Mouse (Mus musculus) stomach, embryonic 16.5 days (tissue): ENCODE results near the gene Mrps26. TPM values are rescaled to one million over a fixed set of nuclear protein-coding genes. Genes with fewer than 3 reads are reported as not detected.
"Not testable (repeated sequence)": the region's sequence is repeated elsewhere in the genome, so short reads cannot be mapped to it uniquely, and the experiment has no call there.

Experiments used
- ATAC-seq: fragments of 200-750 bp; cut with Nextera tagmentation; 2 replicates; pipeline ENCODE4 v1.8.0; 2017; ENCODE audit warnings: moderate number of reproducible peaks, moderate TSS enrichment; ENCODE audit not compliant: insufficient read depth, low FRiP score
- H3K27ac ChIP-seq: fragments of 300-500 bp; sonication (generic); 2 replicates; pipeline ENCODE4 v1.5.1; 2014; ENCODE audit warnings: low read length
- H3K27me3 ChIP-seq: fragments of 300-500 bp; sonication (generic); 2 replicates; pipeline ENCODE4 v1.6.1; 2014; ENCODE audit warnings: low read length, control low read depth, mixed read lengths; ENCODE audit not compliant: control insufficient read depth, insufficient read depth
- H3K36me3 ChIP-seq: fragments of 300-500 bp; sonication (generic); 2 replicates; pipeline ENCODE4 v1.6.1; 2014; ENCODE audit warnings: low read length; ENCODE audit not compliant: control insufficient read depth, insufficient read depth
- H3K4me1 ChIP-seq: fragments of 300-500 bp; sonication (generic); 2 replicates; pipeline ENCODE4 v1.6.1; 2014; ENCODE audit warnings: low read length, control low read depth, mixed read lengths; ENCODE audit not compliant: control insufficient read depth, insufficient read depth
- H3K4me2 ChIP-seq: fragments of 300-500 bp; sonication (generic); 2 replicates; pipeline ENCODE4 v1.6.1; 2014; ENCODE audit warnings: low read depth, low read length, mixed read lengths
- H3K4me3 ChIP-seq: fragments of 300-500 bp; sonication (generic); replicated peaks from 2 replicates; pipeline ENCODE4 v1.5.1; 2014; ENCODE audit warnings: mild to moderate bottlenecking, low read length
- H3K9ac ChIP-seq: fragments of 300-500 bp; sonication (generic); 2 replicates; pipeline ENCODE4 v1.6.1; 2014; ENCODE audit warnings: low read length
- H3K9me3 ChIP-seq: fragments of 300-500 bp; sonication (generic); replicated peaks from 2 replicates; pipeline ENCODE4 v1.6.1; 2016; ENCODE audit warnings: low read length, control low read depth; ENCODE audit not compliant: control insufficient read depth
- WGBS: fragments of 180-500 bp; shearing (Covaris S2); extraction: QIAGEN DNeasy Blood & Tissue Kit; methylation state at CpG from one replicate; pipeline ENCODE4 v1.1.7; 2014; 5-methylcytosine and 5-hydroxymethylcytosine counted together
- polyA plus RNA-seq: library from polyadenylated mRNA; unstranded; fragments of >200 nt; fragmentation: Nextera tagmentation; extraction: Ambion mirVana; gene quantifications from 2 replicates; pipeline ENCODE4 v1.2.1, GENCODE M21; 2015

Mrps26 gene
- polyA plus RNA-seq, result 69.6 and 82.3 TPM in 2 replicates

DNA sequence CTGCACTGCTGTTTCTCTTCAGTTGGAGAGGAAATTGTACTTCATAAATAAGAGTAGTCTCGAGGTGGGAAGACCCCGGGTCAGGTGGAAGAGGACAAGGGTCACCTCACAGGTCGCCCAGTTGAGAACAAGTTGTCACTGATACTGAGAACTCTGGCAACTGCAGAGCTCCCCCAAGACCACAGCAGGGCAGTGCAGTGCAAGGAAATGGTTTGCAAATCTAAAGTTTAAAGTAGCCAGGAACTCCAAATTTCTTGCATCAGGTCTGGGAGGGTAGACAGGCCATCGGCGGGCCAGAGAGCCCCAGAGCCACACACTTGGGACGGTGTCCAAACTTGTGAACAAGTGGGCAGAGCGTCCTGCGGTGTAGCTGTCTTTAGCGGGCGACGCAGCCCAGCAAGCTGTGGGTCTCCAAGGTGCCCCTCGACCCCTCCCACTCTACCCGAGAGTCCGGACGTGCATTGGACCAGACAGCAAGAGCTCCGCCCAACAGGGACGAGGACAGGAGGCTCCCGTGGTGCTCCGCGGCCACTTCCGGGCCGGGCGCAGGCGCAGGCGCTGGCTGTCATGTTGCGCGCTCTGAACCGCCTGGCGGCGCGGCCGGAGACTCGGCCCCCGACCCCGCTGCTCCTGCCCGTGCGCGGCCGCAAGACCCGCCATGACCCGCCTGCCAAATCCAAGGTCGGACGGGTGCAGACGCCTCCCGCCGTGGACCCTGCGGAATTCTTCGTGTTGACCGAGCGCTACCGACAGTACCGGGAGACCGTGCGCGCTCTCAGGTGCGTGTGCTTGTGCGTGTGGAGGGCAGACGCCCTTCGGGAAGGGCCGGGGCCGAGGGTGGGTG lies at the start of gene Mrps26:
Gene Mrps26, plus strand, starts transcription at position 531 of the 844 bp plus-strand sequence.
- peak within 1 kb of the TSS; percentile 75 for H3K27ac ChIP-seq
- ATAC-seq, result peak; percentile 99
- H3K4me2 ChIP-seq, result peak within 1 kb of the TSS; percentile 94
- H3K27me3 ChIP-seq, result no peaks in the 10 kb centered on the region
- H3K4me1 ChIP-seq, result peaks cover 14% of the 10 kb centered on the region
- peak within 1 kb of the TSS; percentile 81 for H3K4me3 ChIP-seq
- H3K9ac ChIP-seq, result peak within 1 kb of the TSS; percentile 86
- no peaks in the 10 kb centered on the region for H3K36me3 ChIP-seq
- H3K9me3 ChIP-seq, result no peaks in the 10 kb centered on the region
- WGBS, result under 1% methylated on average over 61 of the region's 61 CpGs

DNA sequence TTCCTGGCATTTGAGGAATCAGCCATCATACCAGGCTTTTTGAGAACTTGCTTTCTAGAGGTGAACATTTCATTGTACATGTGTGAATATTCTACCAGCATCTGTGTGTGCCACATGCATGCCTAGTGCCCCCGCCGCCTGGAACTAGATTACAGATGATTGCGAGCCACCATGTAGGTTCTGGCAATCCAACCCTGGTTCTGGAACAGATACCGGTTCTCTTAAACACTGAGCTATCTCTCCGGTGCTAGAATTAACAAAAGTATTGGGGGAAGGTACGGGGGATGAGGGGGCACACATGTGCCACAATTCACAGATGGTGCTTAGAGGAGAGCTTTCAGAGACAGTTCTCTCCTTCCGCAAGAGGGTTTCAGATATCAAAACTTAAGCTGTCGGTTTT lies 49.6 kb upstream of the Mrps26 start:
- Histone ChIP-seq H3K4me1 (no peaks in the 10 kb centered on the region), H3K9me3 (no peaks in the 10 kb centered on the region), H3K9ac (no peak overlapping the region), H3K27ac (no peak overlapping the region), H3K4me2 (no peak overlapping the region), H3K27me3 (no peaks in the 10 kb centered on the region), H3K36me3 (no peaks in the 10 kb centered on the region; the same call in 1 of the 2 replicates), H3K4me3 (no peak overlapping the region)
- WGBS, result 92% methylated on average over 8 of the region's 8 CpGs
- no peak for ATAC-seq

DNA sequence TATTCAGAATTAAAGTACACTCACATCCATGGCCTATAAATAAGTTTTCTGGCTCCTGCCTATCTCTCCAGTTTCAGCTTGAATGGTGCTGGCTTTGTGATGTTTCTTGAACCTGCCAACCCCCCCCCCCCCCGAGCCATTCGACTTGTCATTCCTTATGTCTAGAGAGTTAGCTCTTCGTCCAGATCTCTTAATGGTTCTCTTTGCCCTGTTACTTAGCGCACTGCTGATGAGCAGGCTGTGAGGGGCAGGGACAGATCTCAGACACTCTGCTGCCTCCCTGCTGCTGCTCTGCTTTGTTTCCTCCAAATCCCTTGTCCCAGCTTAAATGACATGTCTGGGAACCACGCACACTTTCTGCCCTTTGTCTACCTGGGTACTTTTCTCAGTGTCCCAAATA lies 47.8 kb upstream of the Mrps26 start:
- Histone ChIP-seq H3K4me2 (no peak overlapping the region), H3K4me1 (no peaks in the 10 kb centered on the region), H3K9ac (no peak overlapping the region), H3K36me3 (no peaks in the 10 kb centered on the region; the same call in 1 of the 2 replicates), H3K9me3 (no peaks in the 10 kb centered on the region), H3K4me3 (no peak overlapping the region), H3K27me3 (no peaks in the 10 kb centered on the region), H3K27ac (0 out of 2 replicates have a peak overlapping the region, but pooled peaks have one; percentile 46)
- ATAC-seq, result no peak
- WGBS, result 69% methylated on average over 5 of the region's 5 CpGs

DNA sequence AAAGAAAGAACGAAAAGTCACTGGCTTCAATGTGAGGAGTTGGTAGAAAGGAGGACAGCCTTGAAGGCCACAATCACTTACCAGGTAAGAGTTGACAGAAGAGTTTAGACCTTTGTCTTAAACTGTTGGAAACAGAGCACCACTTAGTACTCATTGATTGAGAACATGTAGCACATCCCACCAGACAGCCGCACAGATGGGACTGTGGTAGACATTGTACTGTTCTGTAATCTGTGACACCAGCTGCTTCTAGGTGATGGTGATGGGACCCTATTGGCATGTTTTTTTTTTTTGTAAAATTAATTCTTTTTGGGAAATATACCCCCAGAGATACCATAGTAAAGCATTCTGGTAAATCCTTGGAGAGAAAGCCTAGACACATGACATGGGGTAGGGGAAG lies 41.6 kb upstream of the Mrps26 start:
- WGBS, result 94% methylated on average over 2 of the region's 2 CpGs
- H3K4me1 ChIP-seq, result no peaks in the 10 kb centered on the region
- H3K9ac ChIP-seq, result no peak overlapping the region
- no peaks in the 10 kb centered on the region for H3K36me3 ChIP-seq
- ATAC-seq, result no peak
- no peak overlapping the region for H3K4me3 ChIP-seq
- no peaks in the 10 kb centered on the region for H3K27me3 ChIP-seq
- H3K4me2 ChIP-seq, result no peak overlapping the region
- no peaks in the 10 kb centered on the region for H3K9me3 ChIP-seq
- no peak overlapping the region for H3K27ac ChIP-seq

DNA sequence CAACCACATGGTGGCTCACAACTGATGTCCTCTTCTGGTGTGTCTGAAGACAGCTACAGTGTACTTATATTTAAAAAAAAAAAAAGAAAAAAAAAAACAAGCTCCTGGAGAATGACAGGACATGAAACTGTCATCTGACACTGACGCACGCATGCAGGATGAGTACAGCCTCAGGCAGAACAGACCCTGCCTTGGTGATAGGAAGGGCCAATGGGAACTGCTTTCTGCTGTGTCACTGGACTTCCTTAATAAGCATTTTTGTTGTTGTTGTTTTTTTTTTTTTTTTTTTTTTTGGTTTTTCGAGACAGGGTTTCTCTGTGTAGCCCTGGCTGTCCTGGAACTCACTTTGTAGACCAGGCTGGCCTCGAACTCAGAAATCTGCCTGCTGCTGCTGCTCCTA lies 38.1 kb upstream of the Mrps26 start:
- not testable (repeated sequence) for H3K9me3 ChIP-seq, H3K36me3 ChIP-seq, ATAC-seq, H3K9ac ChIP-seq, H3K27ac ChIP-seq, H3K4me2 ChIP-seq, H3K4me3 ChIP-seq, H3K27me3 ChIP-seq, H3K4me1 ChIP-seq
- 98% methylated on average over 3 of the region's 4 CpGs for WGBS

DNA sequence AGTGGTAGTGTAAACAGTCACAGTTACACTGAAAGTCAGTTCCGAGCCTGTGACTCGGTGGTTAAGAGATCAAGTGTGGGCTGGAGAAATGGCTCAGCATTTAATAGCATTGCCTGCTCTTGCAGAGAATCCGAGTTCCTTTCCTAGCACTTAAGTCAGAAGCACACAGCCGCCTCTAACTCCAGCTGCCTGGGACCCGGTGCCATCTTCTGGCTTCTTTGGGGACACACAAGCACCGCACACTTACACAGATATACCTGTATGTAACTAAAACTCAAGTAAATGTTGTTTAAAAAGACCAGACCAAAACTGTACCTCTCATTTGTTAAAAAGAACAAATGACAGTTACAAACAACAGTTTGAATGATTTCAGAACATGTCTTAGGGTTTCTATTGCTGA lies 35.1 kb upstream of the Mrps26 start:
- no peaks in the 10 kb centered on the region for H3K9me3 ChIP-seq

DNA sequence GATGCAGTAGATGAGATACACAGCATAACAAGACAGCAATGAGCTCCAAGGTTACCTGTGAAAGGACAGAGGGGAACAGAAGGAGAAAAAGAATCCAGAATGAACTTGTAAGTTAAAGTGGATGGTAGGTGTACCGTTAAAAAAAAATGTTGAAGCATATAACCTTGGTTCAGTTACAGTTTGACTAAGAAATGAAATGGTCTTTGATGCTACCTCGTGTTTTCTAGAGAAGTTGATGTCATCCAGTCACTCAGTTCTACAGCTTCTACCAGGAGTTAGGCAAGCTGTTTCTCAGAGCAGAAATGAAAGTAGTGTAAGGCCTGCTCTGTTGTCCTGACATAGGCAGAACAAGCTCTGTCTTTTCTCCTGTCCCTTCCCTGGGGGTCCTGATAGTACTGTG lies 34.3 kb upstream of the Mrps26 start:
- no peaks in the 10 kb centered on the region for H3K9me3 ChIP-seq
- WGBS, result 80% methylated on average over 2 of the region's 2 CpGs

More for the DNA sequence above, 35.1 kb upstream of the Mrps26 start:
- no peaks in the 10 kb centered on the region for H3K4me1 ChIP-seq
- no peak for ATAC-seq
- no peak overlapping the region for H3K4me3 ChIP-seq
- WGBS, result 85% methylated on average over 6 of the region's 6 CpGs
- 0 out of 2 replicates have a peak, but pooled peaks cover 4% of the 10 kb centered on the region for H3K36me3 ChIP-seq
- H3K27ac ChIP-seq, result no peak overlapping the region
- H3K9ac ChIP-seq, result no peak overlapping the region
- no peak overlapping the region for H3K4me2 ChIP-seq
- no peaks in the 10 kb centered on the region for H3K27me3 ChIP-seq

DNA sequence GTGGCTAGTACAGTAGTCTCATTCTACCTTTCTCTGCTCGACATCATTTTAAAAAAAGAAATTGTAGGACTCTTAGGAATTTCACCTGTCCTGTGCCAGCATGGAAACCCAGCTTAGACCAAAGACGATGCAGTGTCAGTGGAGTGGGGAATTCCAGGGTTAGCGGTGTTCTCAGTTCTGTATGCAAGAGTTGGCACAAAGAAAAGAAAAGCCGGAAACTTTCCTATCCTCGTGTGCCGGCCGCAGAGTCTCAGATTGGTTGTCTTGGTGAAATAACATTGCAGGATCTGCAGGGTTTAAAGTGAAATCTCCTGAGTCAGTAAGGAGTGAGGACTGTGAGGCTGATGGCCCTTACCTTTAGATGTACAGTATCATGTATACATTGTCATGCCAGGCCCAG lies 33.6 kb upstream of the Mrps26 start:
- H3K4me2 ChIP-seq, result no peak overlapping the region
- no peaks in the 10 kb centered on the region for H3K27me3 ChIP-seq
- no peak overlapping the region for H3K4me3 ChIP-seq
- 94% methylated on average over 7 of the region's 7 CpGs for WGBS
- no peak overlapping the region for H3K27ac ChIP-seq
- H3K4me1 ChIP-seq, result no peaks in the 10 kb centered on the region
- ATAC-seq, result no peak
- H3K9me3 ChIP-seq, result no peaks in the 10 kb centered on the region
- H3K9ac ChIP-seq, result no peak overlapping the region
- H3K36me3 ChIP-seq, result peaks cover 7% of the 10 kb centered on the region; the same call in 1 of the 2 replicates

More for the DNA sequence above, 34.3 kb upstream of the Mrps26 start:
- peaks cover 7% of the 10 kb centered on the region; the same call in 1 of the 2 replicates for H3K36me3 ChIP-seq
- H3K27me3 ChIP-seq, result no peaks in the 10 kb centered on the region
- H3K4me3 ChIP-seq, result no peak overlapping the region
- H3K9ac ChIP-seq, result no peak overlapping the region
- no peaks in the 10 kb centered on the region for H3K4me1 ChIP-seq
- ATAC-seq, result no peak
- no peak overlapping the region for H3K27ac ChIP-seq
- H3K4me2 ChIP-seq, result no peak overlapping the region

DNA sequence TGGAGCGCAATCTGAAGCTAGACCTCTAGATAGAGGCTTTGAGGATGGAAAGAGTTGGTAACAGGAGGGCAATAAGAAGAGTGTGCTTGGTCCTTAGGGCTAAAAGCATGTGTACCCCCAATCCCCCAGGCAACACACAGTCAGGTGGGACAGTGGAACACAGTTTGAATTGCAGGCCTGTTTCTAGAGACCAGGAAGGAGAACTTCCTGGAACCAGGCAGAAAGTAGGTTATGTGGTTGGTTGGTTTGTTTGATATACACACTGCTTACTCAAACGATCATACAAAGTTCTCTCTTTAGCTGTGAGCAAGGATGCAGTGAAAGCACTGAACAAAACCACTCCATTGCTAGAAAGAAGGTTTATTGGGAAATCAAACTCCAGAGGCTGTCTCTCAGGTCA lies 31.3 kb upstream of the Mrps26 start:
- 60% methylated on average over 2 of the region's 2 CpGs for WGBS
- Histone ChIP-seq H3K36me3 (peaks cover 7% of the 10 kb centered on the region; the same call in 1 of the 2 replicates), H3K4me1 (no peaks in the 10 kb centered on the region), H3K4me3 (no peak overlapping the region), H3K9ac (no peak overlapping the region), H3K4me2 (no peak overlapping the region), H3K9me3 (no peaks in the 10 kb centered on the region), H3K27ac (no peak overlapping the region), H3K27me3 (no peaks in the 10 kb centered on the region)
- ATAC-seq, result no peak
